Mouse (Mus musculus) retina, embryonic 14.5 days (tissue): Measurements from ENCODE around the gene Rarres2.

ENCODE experiments used
- DNase-seq: peaks from one replicate; pipeline ENCODE4 v3.0.0-alpha.2; 2015; ENCODE audit warnings: low spot score

Rarres2 gene

DNA sequence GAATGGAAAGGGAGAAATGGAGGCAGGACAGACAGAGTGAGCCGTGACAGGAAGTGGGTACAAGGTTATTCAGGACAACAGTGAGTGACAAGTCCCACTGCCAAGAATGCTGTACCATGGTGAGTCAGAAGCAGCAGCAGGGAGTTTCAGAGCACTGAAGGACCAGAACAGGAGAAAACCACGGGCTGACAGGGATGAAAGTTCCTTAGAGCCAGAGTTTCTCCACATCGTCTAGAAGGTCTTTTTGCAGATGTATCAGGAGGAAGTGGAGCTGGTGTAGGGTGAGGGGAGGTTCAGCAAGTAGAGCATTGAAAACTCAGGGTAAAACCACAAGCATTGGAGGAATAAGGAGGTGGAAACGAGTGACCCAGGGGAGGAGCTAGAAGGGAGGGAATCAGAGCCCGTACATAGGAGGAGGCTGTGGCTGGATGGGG, 6.6 kb upstream of the Rarres2 start:
- no peak for DNase-seq

GRCm38 (mm10) chr6:48578736-48579135, 6.1 kb upstream of the Rarres2 start:
- DNase-seq = no peak

- DNase-seq = no peak
Measured at GRCm38 (mm10) chr6:48573981-48574380, 1.4 kb upstream of the Rarres2 start.

- no peak for DNase-seq
Measured at GRCm38 (mm10) chr6:48573280-48573679, 691 bp upstream of the Rarres2 start.

GRCm38 (mm10) chr6:48572014-48572413, 575 bp downstream of the Rarres2 start:
- DNase-seq = no peak

DNA sequence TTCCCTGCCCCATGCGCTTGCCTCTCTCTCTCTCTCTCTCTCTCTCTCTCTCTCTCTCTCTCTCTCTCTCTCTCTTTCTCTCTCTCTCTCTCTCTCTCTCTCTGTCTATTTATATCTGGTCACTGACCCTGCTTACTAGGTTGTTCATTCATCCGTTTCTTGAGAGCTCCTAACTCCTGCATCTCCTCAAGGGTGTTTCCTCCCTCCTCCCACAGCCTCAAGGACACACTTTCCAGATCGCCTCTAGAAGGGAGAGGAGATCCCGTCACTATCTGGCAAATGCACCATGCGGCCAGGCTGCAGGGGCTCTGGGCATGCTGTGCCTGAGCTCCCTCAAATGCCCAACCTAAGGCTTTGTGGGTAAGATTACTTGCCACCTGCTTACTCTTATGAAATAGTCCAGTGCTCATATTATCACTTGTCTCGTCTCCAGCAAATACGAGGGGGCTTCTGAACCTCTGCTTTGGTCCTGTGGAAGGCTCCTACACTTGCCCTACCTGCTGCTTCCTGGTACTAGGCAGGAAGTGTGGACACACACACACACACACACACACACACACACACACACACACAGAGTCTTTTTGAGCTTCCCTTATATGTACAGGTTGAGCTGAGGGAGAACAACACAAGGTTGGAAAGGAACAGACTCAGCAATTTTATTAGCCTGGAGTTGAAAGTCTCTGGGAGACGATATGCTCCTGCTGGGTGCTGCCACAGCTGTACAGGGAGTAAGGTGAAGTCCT, 3.4 kb downstream of the Rarres2 start:
- DNase-seq = no peak

DNA sequence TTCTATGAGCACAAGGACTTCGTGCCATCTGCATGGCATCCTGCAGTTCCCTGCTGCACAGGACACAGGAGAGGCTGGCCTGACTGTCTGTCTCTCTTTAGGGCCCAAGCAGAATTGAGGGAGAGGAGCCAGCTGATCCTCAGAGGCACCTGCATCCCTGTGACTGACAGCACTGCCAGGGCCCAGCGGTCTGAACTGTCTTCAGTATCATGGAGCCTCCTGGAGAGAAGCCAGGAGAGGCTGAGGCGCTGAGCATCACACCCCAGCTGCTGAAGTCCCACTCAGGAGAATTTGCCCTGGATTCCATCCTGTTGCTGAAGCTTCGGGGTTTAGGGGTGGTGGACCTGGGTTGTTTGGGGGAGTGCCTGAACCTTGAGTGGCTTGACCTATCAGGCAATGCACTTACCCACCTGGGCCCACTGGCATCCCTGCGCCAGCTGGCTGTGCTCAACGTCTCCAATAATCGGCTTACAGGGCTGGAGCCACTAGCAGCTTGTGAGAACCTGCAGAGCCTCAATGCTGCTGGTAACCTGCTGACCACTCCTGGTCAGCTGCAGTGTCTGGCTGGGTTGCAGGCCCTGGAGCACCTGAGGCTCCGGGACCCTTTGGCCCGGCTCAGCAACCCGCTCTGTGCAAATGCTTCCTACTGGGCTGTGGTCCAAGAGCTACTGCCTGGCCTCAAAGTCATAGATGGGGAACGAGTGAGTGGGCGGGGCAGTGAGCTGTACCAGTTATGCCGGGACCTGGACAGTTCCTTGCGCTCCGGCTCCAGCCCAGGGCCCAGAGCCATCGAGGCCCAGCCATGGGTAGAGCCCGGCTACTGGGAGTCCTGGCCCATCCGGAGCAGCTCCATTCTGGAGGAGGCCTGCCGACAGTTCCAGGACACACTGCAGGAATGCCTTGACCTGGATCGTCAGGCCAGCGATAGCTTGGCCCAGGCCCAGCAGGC, 4.3 kb downstream of the Rarres2 start:
- DNase-seq = no peak

GRCm38 (mm10) chr6:48566312-48566711, 6.3 kb downstream of the Rarres2 start:
- no peak for DNase-seq

GRCm38 (mm10) chr6:48565693-48566310, 6.8 kb downstream of the Rarres2 start:
- DNase-seq = no peak

- DNase-seq = no peak
Measured at GRCm38 (mm10) chr6:48555956-48556355, 16.6 kb downstream of the Rarres2 start.

GRCm38 (mm10) chr6:48555104-48555890, 17.3 kb downstream of the Rarres2 start:
- peak; percentile 79 for DNase-seq

DNA sequence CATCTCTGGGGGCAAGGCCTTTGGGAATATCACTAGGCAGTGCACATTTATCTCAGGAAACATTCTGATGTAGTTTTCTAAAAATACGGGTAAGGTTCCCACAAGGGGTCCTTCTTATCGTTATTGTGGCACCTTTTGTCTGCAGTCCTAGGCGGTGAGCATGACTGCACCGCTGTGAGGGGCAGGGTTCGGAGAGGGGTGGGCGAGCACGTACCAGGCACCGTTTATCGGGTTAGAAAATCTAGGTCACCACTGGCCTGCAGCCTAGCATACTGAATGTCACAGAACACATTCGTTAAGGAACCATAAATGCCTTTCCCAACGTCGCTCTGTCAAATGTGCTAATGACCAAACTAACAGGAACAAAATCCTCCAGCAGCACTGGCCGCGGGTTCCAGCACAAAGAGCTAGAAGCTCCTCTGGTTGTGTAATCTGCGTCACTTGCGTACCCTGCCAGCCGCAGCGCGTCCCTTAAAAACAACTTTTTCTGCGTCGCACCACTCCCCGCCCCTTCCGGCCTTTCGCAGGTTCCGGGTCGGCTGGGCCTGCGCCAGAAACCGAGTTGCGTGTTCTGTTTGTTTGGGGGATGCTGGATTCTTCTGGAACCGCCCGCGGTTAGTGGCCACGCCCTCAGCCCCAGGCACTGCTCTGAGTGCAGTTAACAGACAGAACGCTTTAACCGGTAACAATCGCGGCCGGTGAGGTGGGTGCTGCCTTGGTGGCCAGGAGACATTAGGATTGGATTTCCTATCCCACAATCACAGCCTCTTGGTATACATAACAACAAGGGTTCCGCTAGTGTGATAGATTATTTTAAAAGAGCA, 18.1 kb downstream of the Rarres2 start, which contains the start of gene Lrrc61:
TSS of gene Lrrc61 (plus strand) at position 517 of the 824 bp plus-strand sequence.
- DNase-seq = peak; percentile 93

DNA sequence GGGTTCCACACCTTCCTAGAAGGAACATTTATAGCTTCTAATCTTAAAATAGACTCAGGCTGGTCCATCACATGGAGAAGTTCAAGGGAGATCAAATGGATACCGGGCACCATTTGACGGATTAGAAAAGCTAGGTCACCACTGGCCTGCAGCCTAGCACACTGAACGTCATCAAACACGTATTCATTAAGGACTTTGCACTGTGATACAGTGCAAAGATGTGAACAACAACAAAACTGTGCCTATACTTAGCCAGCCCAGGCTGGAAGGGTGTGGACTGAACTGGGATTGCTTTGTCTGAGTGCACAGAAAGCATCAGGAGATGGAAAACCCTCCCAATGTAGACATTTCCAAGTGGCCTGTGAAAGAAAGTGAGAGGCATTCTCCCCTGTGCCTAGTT, 18.8 kb downstream of the Rarres2 start:
- no peak for DNase-seq

- no peak for DNase-seq
Measured at GRCm38 (mm10) chr6:48552918-48553317, 19.7 kb downstream of the Rarres2 start.

GRCm38 (mm10) chr6:48548314-48548713, 24.3 kb downstream of the Rarres2 start:
- no peak for DNase-seq

DNA sequence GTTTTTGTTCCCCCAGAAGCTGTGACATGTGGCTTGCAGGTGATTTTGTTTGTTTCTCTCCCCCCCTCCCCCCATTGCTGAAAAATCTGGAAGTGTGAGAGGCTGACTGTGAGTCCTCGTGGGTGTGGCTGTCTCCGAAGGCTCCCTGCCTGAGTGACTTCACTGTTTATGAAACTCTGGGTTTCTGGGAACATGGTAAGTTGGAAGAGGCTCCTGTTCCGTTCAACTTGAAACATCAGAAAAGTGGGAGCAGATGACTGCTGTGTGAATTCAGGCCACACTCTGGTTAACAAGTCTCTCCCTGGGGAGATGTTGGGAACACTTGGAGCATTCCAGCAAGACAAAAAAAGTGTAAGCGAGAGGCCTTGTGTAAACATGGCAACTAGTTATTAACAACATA, 25.7 kb downstream of the Rarres2 start:
- no peak for DNase-seq

DNA sequence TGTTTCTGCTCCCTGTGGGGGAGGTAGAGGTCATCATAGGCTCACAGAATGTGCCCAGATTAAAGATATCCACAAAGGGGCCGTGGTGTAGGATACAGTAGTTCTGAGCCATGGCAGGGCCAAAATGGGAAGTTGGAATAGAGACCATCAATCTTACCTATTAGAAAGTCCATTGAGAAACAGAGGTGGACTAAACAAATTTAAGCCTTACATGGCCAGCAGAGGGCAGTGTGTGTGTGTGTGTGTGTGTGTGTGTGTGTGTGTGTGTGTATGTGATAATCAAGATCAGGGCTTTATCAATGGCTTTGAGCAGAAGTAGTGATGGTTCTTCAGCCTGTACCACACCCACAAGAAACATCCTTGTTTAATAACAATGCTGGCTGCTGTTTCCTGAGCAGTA, 26.3 kb downstream of the Rarres2 start:
- DNase-seq = peak; percentile 62

DNA sequence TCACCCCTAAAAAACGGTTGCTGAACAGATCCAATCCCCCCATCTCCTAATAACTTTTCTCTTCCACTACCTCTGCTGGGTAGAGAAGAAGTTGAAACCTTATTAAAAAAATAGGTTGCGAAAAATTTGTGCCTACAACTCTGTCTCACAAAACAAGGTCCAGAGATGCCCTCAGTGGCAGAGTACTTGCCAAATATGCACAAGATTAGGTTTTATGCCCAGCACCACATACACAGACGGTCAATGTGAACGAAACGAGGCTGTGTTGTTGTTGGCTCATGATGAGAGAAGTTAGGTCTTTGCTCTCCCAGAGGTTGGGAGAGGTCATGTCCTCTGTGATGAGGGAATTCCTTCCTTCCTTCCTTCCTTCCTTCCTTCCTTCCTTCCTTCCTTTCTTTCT, 27.3 kb downstream of the Rarres2 start:
- DNase-seq = no peak

DNA sequence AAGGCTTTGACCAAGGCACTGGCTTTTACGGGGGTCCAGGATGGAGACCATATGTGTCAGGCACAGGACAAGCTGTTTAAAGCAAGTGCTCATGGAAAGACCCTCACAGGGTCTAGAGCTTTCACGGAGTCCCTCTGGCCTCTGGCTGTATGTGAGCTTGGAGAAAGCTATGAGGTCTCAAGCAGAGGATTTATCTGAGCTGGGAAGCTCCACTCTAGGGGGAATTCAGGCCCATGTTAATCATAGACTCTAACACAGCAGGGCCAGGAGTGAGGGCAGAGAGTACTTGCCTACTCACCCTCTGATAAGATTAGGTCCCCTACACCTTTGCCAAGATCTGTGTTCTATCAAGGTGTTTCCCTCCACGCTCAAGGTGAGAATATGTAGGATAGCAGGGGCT, 30.0 kb downstream of the Rarres2 start:
- no peak for DNase-seq

GRCm38 (mm10) chr6:48541560-48542450, 30.8 kb downstream of the Rarres2 start:
- no peak for DNase-seq
